Mouse (Mus musculus) stomach, postnatal 0 days (tissue): ENCODE results near the gene Zfp386. TPM values are rescaled to one million over a fixed set of nuclear protein-coding genes. Genes with fewer than 3 reads are reported as not detected.
A peak's percentile ranks its signal among the peaks of the same experiment; 100 is the strongest.

ENCODE experiments used
- ATAC-seq: fragments of 200-750 bp; cut with Nextera tagmentation; 2 replicates; pipeline ENCODE4 v1.8.0; 2017; ENCODE audit not compliant: low FRiP score, low TSS enrichment
- DNase-seq: peaks from one replicate; pipeline ENCODE4 v3.0.0-alpha.2; 2016; ENCODE audit warnings: low spot score
- H3K27ac ChIP-seq: fragments of 300-500 bp; sonication (generic); replicated peaks from 2 replicates; pipeline ENCODE4 v1.5.1; 2014; ENCODE audit warnings: mild to moderate bottlenecking, control low read depth
- H3K27me3 ChIP-seq: fragments of 300-500 bp; sonication (generic); 2 replicates; pipeline ENCODE4 v1.6.1; 2014; ENCODE audit warnings: low read length; ENCODE audit not compliant: control insufficient read depth, insufficient read depth
- H3K36me3 ChIP-seq: fragments of 300-500 bp; sonication (generic); 2 replicates; pipeline ENCODE4 v1.6.1; 2014; ENCODE audit warnings: low read length, mixed read lengths; ENCODE audit not compliant: control insufficient read depth, insufficient read depth
- H3K4me1 ChIP-seq: fragments of 300-500 bp; sonication (generic); replicated peaks from 2 replicates; pipeline ENCODE4 v1.6.1; 2014; ENCODE audit warnings: antibody characterized with exemption; ENCODE audit not compliant: control insufficient read depth, insufficient read depth
- H3K4me2 ChIP-seq: fragments of 300-500 bp; sonication (generic); replicated peaks from 2 replicates; pipeline ENCODE4 v1.6.1; 2014; ENCODE audit warnings: low read depth, mild to moderate bottlenecking, control low read depth, moderate library complexity
- H3K4me3 ChIP-seq: fragments of 300-500 bp; sonication (generic); 2 replicates; pipeline ENCODE4 v1.5.1; 2014; ENCODE audit warnings: low read depth, low read length, control low read depth
- H3K9ac ChIP-seq: fragments of 300-500 bp; sonication (generic); 2 replicates; pipeline ENCODE4 v1.6.1; 2014; ENCODE audit warnings: mild to moderate bottlenecking, low read length, control low read depth, mixed read lengths
- H3K9me3 ChIP-seq: fragments of 300-500 bp; sonication (generic); 2 replicates; pipeline ENCODE4 v1.6.1; 2016; ENCODE audit warnings: low read length; ENCODE audit not compliant: control insufficient read depth
- CTCF ChIP-seq: IDR thresholded peaks from 2 replicates; pipeline ENCODE4 v1.5.1; 2016; ENCODE audit warnings: antibody characterized with exemption, low read depth, mild to moderate bottlenecking, moderate library complexity
- EP300 ChIP-seq: optimal IDR thresholded peaks from 2 replicates; pipeline ENCODE3; 2016; ENCODE audit warnings: antibody characterized with exemption
- WGBS: fragments of 180-500 bp; shearing (Covaris S2); extraction: QIAGEN DNeasy Blood & Tissue Kit; methylation state at CpG from one replicate; pipeline ENCODE4 v1.1.7; 2014; 5-methylcytosine and 5-hydroxymethylcytosine counted together
- polyA plus RNA-seq: library from polyadenylated mRNA; unstranded; fragments of >200 nt; fragmentation: Nextera tagmentation; extraction: Ambion mirVana; gene quantifications from 2 replicates; pipeline ENCODE4 v1.2.1, GENCODE M21; 2015

Gene Zfp386
- polyA plus RNA-seq, 1 experiment from 2014 or later = 21.1 TPM

- peak; percentile 10 for DNase-seq
- 83% methylated on average over 14 of the region's 14 CpGs for WGBS
- H3K4me2 ChIP-seq = no peak overlapping the region
- H3K4me3 ChIP-seq = no peak overlapping the region
- ATAC-seq = no peak
- no peaks in the 10 kb centered on the region; the same call in 1 of the 2 replicates for H3K36me3 ChIP-seq
- no peaks in the 10 kb centered on the region for H3K9me3 ChIP-seq
- no peaks in the 10 kb centered on the region for H3K4me1 ChIP-seq
- H3K27me3 ChIP-seq = no peaks in the 10 kb centered on the region
- no peak for TF ChIP-seq CTCF
- TF ChIP-seq EP300 = no peak
- H3K27ac ChIP-seq = no peak overlapping the region
- no peak overlapping the region for H3K9ac ChIP-seq
Observed at GRCm38 (mm10) chr12:116094765-116095555, 47.4 kb downstream of the Zfp386 start.

GRCm38 (mm10) chr12:116096361-116096904 lies 48.9 kb downstream of the Zfp386 start:
- Histone ChIP-seq H3K4me3 (no peak overlapping the region), H3K36me3 (no peaks in the 10 kb centered on the region; the same call in 1 of the 2 replicates), H3K4me2 (no peak overlapping the region), H3K4me1 (no peaks in the 10 kb centered on the region), H3K27me3 (no peaks in the 10 kb centered on the region), H3K9me3 (no peaks in the 10 kb centered on the region), H3K27ac (no peak overlapping the region), H3K9ac (no peak overlapping the region)
- DNase-seq = no peak
- WGBS = 70% methylated on average over 3 of the region's 3 CpGs
- no peak for ATAC-seq
- no peak for TF ChIP-seq CTCF

- whole genome bisulfite sequencing = 84% methylated on average over 8 of the region's 8 CpGs
- ATAC-seq (no peak), DNase-seq (peak; percentile 9)
- TF ChIP-seq EP300 (no peak), CTCF (no peak)
- H3K27me3 ChIP-seq = no peaks in the 10 kb centered on the region
- H3K9me3 ChIP-seq = no peaks in the 10 kb centered on the region
- no peaks in the 10 kb centered on the region for H3K4me1 ChIP-seq
- no peak overlapping the region for H3K9ac ChIP-seq
- H3K27ac ChIP-seq = no peak overlapping the region
- H3K36me3 ChIP-seq = no peaks in the 10 kb centered on the region; the same call in 1 of the 2 replicates
- H3K4me3 ChIP-seq = no peak overlapping the region
- no peak overlapping the region for H3K4me2 ChIP-seq
Observed at GRCm38 (mm10) chr12:116097166-116097565, 49.6 kb downstream of the Zfp386 start.

GRCm38 (mm10) chr12:116101945-116102344 lies 54.4 kb downstream of the Zfp386 start:
- 78% methylated on average over 2 of the region's 2 CpGs for WGBS

GRCm38 (mm10) chr12:116109451-116110353 lies 62.2 kb downstream of the Zfp386 start:
- H3K4me3 ChIP-seq = no peak overlapping the region
- H3K4me2 ChIP-seq = no peak overlapping the region
- H3K36me3 ChIP-seq = no peaks in the 10 kb centered on the region; the same call in 1 of the 2 replicates
- H3K9me3 ChIP-seq = no peaks in the 10 kb centered on the region
- ATAC-seq = no peak; the same call in 1 of the 2 replicates
- no peak overlapping the region for H3K9ac ChIP-seq
- no peaks in the 10 kb centered on the region for H3K4me1 ChIP-seq
- 0 out of 2 replicates have a peak overlapping the region, but pooled peaks have one; percentile 1 for H3K27ac ChIP-seq
- TF ChIP-seq EP300 = no peak
- TF ChIP-seq CTCF = no peak
- DNase-seq = no peak
- 51% methylated on average over 9 of the region's 9 CpGs for WGBS
- H3K27me3 ChIP-seq = no peaks in the 10 kb centered on the region

More at GRCm38 (mm10) chr12:116101945-116102344, 54.4 kb downstream of the Zfp386 start:
- no peak overlapping the region for H3K9ac ChIP-seq
- DNase-seq (no peak), ATAC-seq (no peak)
- H3K27ac ChIP-seq = no peak overlapping the region
- no peak overlapping the region for H3K4me3 ChIP-seq
- no peak overlapping the region for H3K4me2 ChIP-seq
- H3K4me1 ChIP-seq = no peaks in the 10 kb centered on the region
- H3K27me3 ChIP-seq = no peaks in the 10 kb centered on the region
- H3K9me3 ChIP-seq = no peaks in the 10 kb centered on the region
- TF ChIP-seq CTCF (no peak), EP300 (no peak)
- H3K36me3 ChIP-seq = no peaks in the 10 kb centered on the region
